Comparison of ENCODE assay signal across 25 mouse cellular contexts in the genomic region with DNA sequence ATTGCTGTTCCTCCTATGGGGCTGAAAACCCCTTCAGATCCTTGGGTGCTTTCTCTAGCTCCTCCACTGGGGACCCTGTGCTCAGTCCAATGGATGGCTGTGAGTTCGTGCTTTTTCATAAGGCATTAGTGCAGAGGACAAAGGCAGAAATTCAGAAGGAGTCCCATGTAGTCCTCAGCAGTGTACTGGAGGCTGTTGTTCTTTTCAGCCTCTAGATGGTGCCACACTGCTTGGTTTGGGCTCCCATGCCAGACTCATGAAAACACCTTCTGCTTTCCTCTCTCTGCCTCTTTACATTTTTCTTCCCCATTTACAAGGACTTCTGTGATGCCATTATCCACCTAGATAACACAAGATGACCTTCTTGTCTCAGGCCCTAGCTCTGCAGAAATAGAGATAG. TPM values are rescaled to one million over a fixed set of nuclear protein-coding genes. Genes with fewer than 3 reads are reported as not detected.
A peak's percentile ranks its signal among the peaks of the same experiment; 100 is the strongest.
DNase-seq lines count a peak whose midpoint lies in the region; ATAC-seq and TF ChIP-seq lines count a peak whose summit lies in the region.
"Not testable (repeated sequence)": the region's sequence is repeated elsewhere in the genome, so short reads cannot be mapped to it uniquely, and the experiment has no call there.
"Had no signal": no experiment of that assay in that cellular context is flagged by ENCODE, and none has a peak within 500 bp of the region (broad histone marks: within the 10 kb centered on the region; RNA-seq: fewer than 3 reads in every experiment).

No protein-coding gene starts in this region.

- H3K9ac ChIP-seq in ES-Bruce4 (ENCODE audit: low read depth, poor library complexity, severe bottlenecking); forebrain, embryonic 13.5 days; kidney, postnatal 0 days (ENCODE audit: low read depth, low read length); liver, embryonic 14.5 days (replicated peaks); midbrain, embryonic 12.5 days (replicated peaks); stomach, postnatal 0 days (ENCODE audit: low read length): not testable (repeated sequence)

- H3K36me3 ChIP-seq in ES-Bruce4 (ENCODE audit: control insufficient read depth, insufficient read depth, low read length, poor library complexity, severe bottlenecking); forebrain, embryonic 13.5 days (ENCODE audit: poor library complexity, severe bottlenecking); kidney, postnatal 0 days (ENCODE audit: insufficient read depth, low read length); liver, embryonic 14.5 days (replicated peaks; ENCODE audit: control insufficient read depth, insufficient read depth, low read depth); midbrain, embryonic 12.5 days; stomach, postnatal 0 days (ENCODE audit: control insufficient read depth, insufficient read depth, low read length): not testable (repeated sequence)

- not testable (repeated sequence) for TF ChIP-seq POLR2A in ES-Bruce4 (IDR thresholded peaks at IDR 0.05; ENCODE audit: insufficient read depth, low read length)

- H3K4me3 ChIP-seq in ES-Bruce4 (ENCODE audit: low read depth, low read length); forebrain, embryonic 13.5 days; kidney, postnatal 0 days (replicated peaks; ENCODE audit: low read depth, low read length); liver, embryonic 14.5 days (ENCODE audit: insufficient read depth in 1 of 2, low read depth in 2 of 2, low read length in 2 of 2); midbrain, embryonic 12.5 days; stomach, postnatal 0 days (ENCODE audit: low read depth, low read length): not testable (repeated sequence)

- H3K4me2 ChIP-seq in forebrain, embryonic 13.5 days; kidney, postnatal 0 days (ENCODE audit: low read length); liver, embryonic 14.5 days (ENCODE audit: low read depth); midbrain, embryonic 12.5 days (replicated peaks); stomach, postnatal 0 days (replicated peaks; ENCODE audit: low read depth): not testable (repeated sequence)

- WGBS in forebrain, embryonic 13.5 days = 38% methylated on average over 1 of the region's 1 CpGs
- 34% methylated on average over 1 of the region's 1 CpGs for WGBS in kidney, postnatal 0 days
- 13% methylated on average over 1 of the region's 1 CpGs for WGBS in liver, embryonic 14.5 days (ENCODE audit: insufficient replicate concordance)
- 32% methylated on average over 1 of the region's 1 CpGs for WGBS in midbrain, embryonic 12.5 days
- WGBS in stomach, postnatal 0 days = 26% methylated on average over 1 of the region's 1 CpGs

- ATAC-seq in common myeloid progenitor, adult 5-6 weeks (replicated peaks; ENCODE audit: low read depth, poor library complexity, severe bottlenecking) = peak; percentile 71
- ATAC-seq in forebrain, embryonic 13.5 days = 0 out of 2 replicates have a peak, but pooled peaks have one; percentile 53
- peak; percentile 69 to 75 for ATAC-seq in hematopoietic stem cell, adult 5-6 weeks (replicated peaks in 1 of 2; ENCODE audit: insufficient read depth in 1 of 2, low FRiP score in 2 of 2, low TSS enrichment in 1 of 2, low read depth in 1 of 2, poor library complexity in 2 of 2, severe bottlenecking in 2 of 2)
- peak; percentile 65; the same call in 1 of the 2 replicates for ATAC-seq in kidney, postnatal 0 days (replicated peaks; ENCODE audit: low FRiP score, low read depth)
- not testable (repeated sequence) for ATAC-seq in liver, embryonic 14.5 days (ENCODE audit: insufficient read depth); stomach, postnatal 0 days (ENCODE audit: low FRiP score, low TSS enrichment)
- ATAC-seq in midbrain, embryonic 12.5 days (ENCODE audit: low FRiP score, low read depth) = peak; percentile 52; the same call in 1 of the 2 replicates

- H3K9me3 ChIP-seq in ES-Bruce4 (replicated peaks; ENCODE audit: control insufficient read depth, insufficient read depth, low read length, poor library complexity, severe bottlenecking); forebrain, embryonic 13.5 days (replicated peaks); kidney, postnatal 0 days (replicated peaks; ENCODE audit: low read length); liver, embryonic 14.5 days (ENCODE audit: control insufficient read depth, low read length); midbrain, embryonic 12.5 days; stomach, postnatal 0 days (ENCODE audit: control insufficient read depth, low read length): not testable (repeated sequence)

- not testable (repeated sequence) for H3K4me1 ChIP-seq in ES-Bruce4 (ENCODE audit: control insufficient read depth, insufficient read depth, low read length); forebrain, embryonic 13.5 days; kidney, postnatal 0 days (replicated peaks; ENCODE audit: insufficient read depth, low read length); liver, embryonic 14.5 days (replicated peaks; ENCODE audit: control insufficient read depth in 2 of 2, insufficient read depth in 2 of 2, low read length in 1 of 2); midbrain, embryonic 12.5 days; stomach, postnatal 0 days (replicated peaks; ENCODE audit: control insufficient read depth, insufficient read depth)

- not testable (repeated sequence) for H3K27me3 ChIP-seq in ES-Bruce4 (ENCODE audit: control insufficient read depth, insufficient read depth, low read length, poor library complexity, severe bottlenecking); forebrain, embryonic 13.5 days; kidney, postnatal 0 days (ENCODE audit: insufficient read depth, low read length); liver, embryonic 14.5 days (ENCODE audit: control insufficient read depth, insufficient read depth, low read length); midbrain, embryonic 12.5 days; stomach, postnatal 0 days (ENCODE audit: control insufficient read depth, insufficient read depth, low read length)

- not testable (repeated sequence) for TF ChIP-seq EP300 in ES-Bruce4 (IDR thresholded peaks at IDR 0.05; ENCODE audit: insufficient read depth, low read depth, low read length); liver, embryonic 14.5 days (IDR thresholded peaks at IDR 0.05; ENCODE audit: low read depth); stomach, postnatal 0 days (optimal IDR thresholded peaks at IDR 0.05)

- TF ChIP-seq CTCF in ES-Bruce4 (IDR thresholded peaks at IDR 0.05; ENCODE audit: low read depth, low read length) = peak; percentile 29
- TF ChIP-seq CTCF in kidney, postnatal 0 days (IDR thresholded peaks at IDR 0.05; ENCODE audit: low read depth) = peak; percentile 71
- TF ChIP-seq CTCF in liver, embryonic 14.5 days (IDR thresholded peaks at IDR 0.05; ENCODE audit: low read depth) = peak; percentile 13; the same call in 1 of the 2 replicates
- peak; percentile 66 for TF ChIP-seq CTCF in stomach, postnatal 0 days (IDR thresholded peaks at IDR 0.05; ENCODE audit: low read depth)

- not testable (repeated sequence) for H3K27ac ChIP-seq in ES-Bruce4 (ENCODE audit: insufficient read depth, low read length); forebrain, embryonic 13.5 days; kidney, postnatal 0 days; liver, embryonic 14.5 days; midbrain, embryonic 12.5 days (replicated peaks); stomach, postnatal 0 days (replicated peaks)

- peak; percentile 22 for DNase-seq in kidney, postnatal 0 days (ENCODE audit: low spot score)
- DNase-seq in liver, embryonic 14.5 days (ENCODE audit: low read depth in 3 of 3, low spot score in 3 of 3); stomach, postnatal 0 days (ENCODE audit: low spot score): not testable (repeated sequence)

RNA-seq across cellular contexts. Expression of gene Gm4858, which starts 25.0 kb away (rescaled TPM):
- not detected in 2 replicates for polyA plus RNA-seq in ES-Bruce4 (2011; ENCODE audit: insufficient read depth, insufficient read length, low read depth, missing spikeins)
- not detected in 2 replicates for total RNA-seq in common myeloid progenitor, adult 5-6 weeks (2017)
- polyA plus RNA-seq in forebrain, embryonic 13.5 days (2015; fragmentation: Nextera tagmentation; extraction: Ambion mirVana) = not detected in 2 replicates
- total RNA-seq in hematopoietic stem cell, adult 5-6 weeks (2017) = not detected in 2 replicates
- polyA plus RNA-seq in kidney, postnatal 0 days (2015; fragmentation: Nextera tagmentation; extraction: Ambion mirVana) = not detected in 2 replicates
- not detected in 2 replicates for polyA plus RNA-seq in liver, embryonic 14.5 days (2012; rRNA removed)
- polyA plus RNA-seq in liver, embryonic 14.5 days (2014; fragmentation: Nextera tagmentation; extraction: Ambion mirVana) = not detected in 2 replicates
- polyA plus RNA-seq in midbrain, embryonic 12.5 days (2016; fragmentation: Nextera tagmentation; extraction: Ambion mirVana) = not detected in 2 replicates
- polyA plus RNA-seq in stomach, postnatal 0 days (2015; fragmentation: Nextera tagmentation; extraction: Ambion mirVana) = 0.05 and 0.08 TPM in 2 replicates
- total RNA-seq: adrenal gland, adult 18-20 months; adrenal gland, postnatal 4 days; gastrocnemius, postnatal 10 days; heart, adult 18-20 months; heart, postnatal 4 days; layer of hippocampus, postnatal 14 days; left cerebral cortex, postnatal 10 days; megakaryocyte-erythroid progenitor cell, adult 5-6 weeks; MEL; monocyte, adult 5-6 weeks had no signal
- polyA plus RNA-seq: forebrain, embryonic 10.5 days; heart, embryonic 14.5 days; hindbrain, embryonic 16.5 days; large intestine, adult 2 months; limb, embryonic 14.5 days; liver, embryonic 15.5 days; neural tube, embryonic 11.5 days had no signal

RNA-seq across cellular contexts. Expression of gene Crnn, which starts 51.0 kb away (rescaled TPM):
- not detected in 2 replicates for polyA plus RNA-seq in ES-Bruce4 (2011; ENCODE audit: insufficient read depth, insufficient read length, low read depth, missing spikeins)
- not detected in 2 replicates for total RNA-seq in common myeloid progenitor, adult 5-6 weeks (2017)
- not detected in 2 replicates for polyA plus RNA-seq in forebrain, embryonic 13.5 days (2015; fragmentation: Nextera tagmentation; extraction: Ambion mirVana)
- total RNA-seq in hematopoietic stem cell, adult 5-6 weeks (2017) = not detected in 2 replicates
- polyA plus RNA-seq in kidney, postnatal 0 days (2015; fragmentation: Nextera tagmentation; extraction: Ambion mirVana) = not detected in 2 replicates
- polyA plus RNA-seq in liver, embryonic 14.5 days (2012; rRNA removed) = not detected in 2 replicates
- not detected in 2 replicates for polyA plus RNA-seq in liver, embryonic 14.5 days (2014; fragmentation: Nextera tagmentation; extraction: Ambion mirVana)
- polyA plus RNA-seq in midbrain, embryonic 12.5 days (2016; fragmentation: Nextera tagmentation; extraction: Ambion mirVana) = not detected in 2 replicates
- polyA plus RNA-seq in stomach, postnatal 0 days (2015; fragmentation: Nextera tagmentation; extraction: Ambion mirVana) = 3.3 and 3.7 TPM in 2 replicates
- total RNA-seq: adrenal gland, adult 18-20 months; adrenal gland, postnatal 4 days; gastrocnemius, postnatal 10 days; heart, adult 18-20 months; heart, postnatal 4 days; layer of hippocampus, postnatal 14 days; left cerebral cortex, postnatal 10 days; megakaryocyte-erythroid progenitor cell, adult 5-6 weeks; MEL; monocyte, adult 5-6 weeks had no signal
- polyA plus RNA-seq: forebrain, embryonic 10.5 days; heart, embryonic 14.5 days; hindbrain, embryonic 16.5 days; large intestine, adult 2 months; liver, embryonic 15.5 days; neural tube, embryonic 11.5 days had no signal

Comparison
In these comparisons a context has a peak if more than half of its experiments do, and no peak if none do; other contexts are left out.
1. CTCF ChIP-seq: peak in every context shown above with its lines; median percentile 71 in kidney, postnatal 0 days; 66 in stomach, postnatal 0 days; 29 in ES-Bruce4; 13 in liver, embryonic 14.5 days.